Mouse (Mus musculus) stomach, postnatal 0 days (tissue): ENCODE measurements around the gene Brd3.

Source experiments
- CTCF ChIP-seq: IDR thresholded peaks from 2 replicates; pipeline ENCODE4 v1.5.1; 2016; ENCODE audit warnings: antibody characterized with exemption, low read depth, mild to moderate bottlenecking, moderate library complexity
- EP300 ChIP-seq: optimal IDR thresholded peaks from 2 replicates; pipeline ENCODE3; 2016; ENCODE audit warnings: antibody characterized with exemption

DNA sequence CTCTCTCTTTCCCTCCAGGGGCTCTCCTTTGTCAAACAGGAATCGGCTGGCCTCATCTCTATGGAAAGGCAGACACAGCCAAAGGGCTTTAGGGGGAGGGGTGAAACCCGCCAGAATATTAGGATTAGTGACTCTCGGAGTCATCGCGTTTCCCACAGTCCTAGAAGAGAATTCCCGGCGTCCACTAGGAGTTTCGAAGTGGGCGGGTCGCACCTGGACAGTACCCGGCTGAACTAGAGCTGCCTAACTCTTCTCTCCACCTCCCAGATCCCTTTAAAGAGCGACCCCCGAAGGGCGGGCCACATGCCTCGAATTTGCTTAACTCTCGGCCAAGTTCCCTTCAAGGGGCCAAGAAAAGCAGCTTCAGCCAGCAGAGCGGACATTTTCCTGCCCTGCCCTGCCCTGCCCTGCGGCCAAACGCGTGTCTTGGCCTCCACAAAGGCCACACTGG, 82.3 kb downstream of the Brd3 start:
- TF ChIP-seq CTCF (no peak), EP300 (no peak)
